Mouse (Mus musculus) adrenal gland, postnatal 4 days (tissue): Measurements from ENCODE around the gene Hao2. TPM values are rescaled to one million over a fixed set of nuclear protein-coding genes. Genes with fewer than 3 reads are reported as not detected.

ENCODE experiments used
- DNase-seq, 2 experiments: peaks; one replicate each; pipeline ENCODE4 v3.0.0; 2021 to 2022; ENCODE audit warnings: low spot score in 2 of 2, mixed read lengths in 2 of 2
- total RNA-seq, 2 experiments: library from RNA; stranded (reverse); gene quantifications; 2 replicates each; pipeline ENCODE4 v1.2.3; 2021

Gene Hao2
- total RNA-seq, 2 experiments from 2014 or later: 93.8 to 102 TPM

- DNase-seq: no peak
Observed at GRCm38 (mm10) chr3:98859576-98859975, 33.5 kb downstream of the Hao2 start, which contains the start of gene Hsd3b1. TSS of gene Hsd3b1 (minus strand) at chr3:98859794.

DNA sequence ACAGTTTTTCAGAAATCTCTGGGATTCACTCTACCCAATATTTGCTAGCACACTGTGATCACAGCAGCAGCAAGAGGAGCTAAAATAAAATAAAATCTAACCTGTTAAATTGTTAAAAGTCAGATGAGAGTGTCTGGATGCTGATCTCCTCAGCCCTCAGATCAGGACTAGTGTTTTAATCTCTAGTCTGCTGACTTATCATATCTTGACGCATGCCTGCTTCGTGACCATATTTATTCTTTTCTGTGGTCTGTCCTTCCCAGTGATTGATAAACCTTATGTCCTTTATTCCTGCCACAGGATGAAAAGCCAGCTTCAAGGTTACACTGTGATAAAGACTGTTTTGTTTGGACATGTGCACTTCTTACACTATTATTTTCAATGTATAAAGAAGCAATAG, 35.0 kb downstream of the Hao2 start:
- no peak for DNase-seq

DNA sequence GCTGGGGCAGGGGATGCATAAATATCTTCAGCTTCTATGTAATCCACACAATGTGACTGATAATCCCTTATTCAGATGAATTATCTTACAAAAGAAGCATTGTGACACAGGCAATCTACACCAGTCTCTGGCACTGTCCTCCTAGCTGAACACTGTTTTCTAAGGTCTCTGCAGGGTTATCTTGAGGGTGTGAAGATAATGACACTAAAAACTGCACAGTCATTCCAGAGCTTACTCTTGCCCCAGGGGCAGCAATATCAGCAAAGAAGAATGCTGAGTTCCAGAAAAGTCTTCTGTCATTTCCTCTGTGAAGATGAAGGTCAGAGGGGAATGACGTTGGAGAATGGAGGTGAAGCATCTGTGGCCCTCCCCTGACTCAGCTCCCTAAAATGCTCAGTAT, 36.1 kb downstream of the Hao2 start:
- DNase-seq: no peak

- no peak for DNase-seq
Observed at GRCm38 (mm10) chr3:98855160-98855559, 37.9 kb downstream of the Hao2 start.

DNA sequence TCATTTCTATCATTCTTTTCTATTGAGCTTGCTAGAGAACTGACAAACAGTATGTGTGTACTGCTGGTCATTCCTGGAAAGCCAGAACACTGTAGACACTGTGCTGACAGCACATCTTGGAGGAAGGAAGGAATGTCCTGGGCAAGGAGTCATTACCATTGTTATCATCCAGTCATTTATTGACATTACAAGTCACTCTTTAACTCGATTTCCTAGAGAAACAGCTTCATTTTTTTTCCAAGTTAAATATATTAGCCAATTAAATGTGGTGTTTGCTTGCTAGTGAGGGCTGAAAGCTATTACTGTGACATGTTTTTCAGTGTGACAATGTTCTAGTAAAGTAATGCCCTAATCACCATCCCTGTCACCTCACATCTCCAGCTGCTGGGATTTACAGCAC, 39.4 kb downstream of the Hao2 start:
- DNase-seq: no peak

DNA sequence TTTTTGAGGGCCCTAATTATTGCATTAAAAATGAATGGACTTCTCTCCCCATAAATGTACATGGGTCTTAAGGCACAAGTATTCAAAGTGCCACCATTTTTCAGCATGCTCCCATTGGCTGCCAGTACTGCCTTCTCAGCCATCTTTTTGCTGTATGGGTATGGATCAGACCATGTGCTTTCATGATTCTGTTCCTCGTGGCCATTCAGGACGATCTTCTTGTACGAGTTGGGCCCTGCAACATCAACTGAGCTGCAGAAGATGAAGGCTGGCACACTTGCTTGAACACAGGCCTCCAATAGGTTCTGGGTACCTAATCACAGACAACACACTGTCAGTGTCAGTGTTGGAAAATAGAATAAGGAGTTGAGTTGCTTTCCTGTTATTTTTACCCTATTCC, 40.0 kb downstream of the Hao2 start:
- DNase-seq: no peak

GRCm38 (mm10) chr3:98852631-98853030, 40.4 kb downstream of the Hao2 start:
- DNase-seq: no peak

GRCm38 (mm10) chr3:98851853-98852252, 41.2 kb downstream of the Hao2 start:
- no peak for DNase-seq

DNA sequence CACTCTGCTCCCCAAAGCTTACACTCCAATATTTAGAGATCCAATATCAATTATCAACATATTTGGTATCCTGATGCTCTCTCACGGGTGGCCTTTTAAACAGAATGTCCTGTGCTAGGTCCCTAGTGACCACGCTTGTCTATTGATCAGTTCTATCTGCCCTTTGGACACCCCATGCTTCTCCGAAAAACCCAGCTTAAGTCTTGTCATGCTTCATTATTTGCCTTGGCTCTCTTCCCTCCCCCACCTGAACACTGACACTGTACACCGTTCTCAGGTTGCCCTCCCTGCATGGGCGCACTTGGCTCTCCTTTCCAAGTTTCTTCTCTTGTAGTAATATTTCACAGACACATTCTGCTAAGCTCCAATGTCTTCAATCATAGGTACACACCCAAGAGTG, 42.8 kb downstream of the Hao2 start:
- DNase-seq: no peak

- no peak for DNase-seq
Observed at GRCm38 (mm10) chr3:98848898-98849297, 44.1 kb downstream of the Hao2 start.

Other genes with a start within 250 kb of the Hao2 start
- 1 to 10 TPM; 1.0 TPM for gene Hsd3b2, start 168.7 kb downstream of the Hao2 start, total RNA-seq
- gene Hsd3b3, start 130.1 kb downstream of the Hao2 start, total RNA-seq: 10 to 100 TPM in 1 of 2 experiments, 1 to 10 TPM in 1; 1.2 to 15.3 TPM
- 10 to 100 TPM; 44.4 to 46.4 TPM for gene Hsd3b6, start 78.8 kb downstream of the Hao2 start, total RNA-seq
- gene Hsd3b1, start 33.4 kb downstream of the Hao2 start, total RNA-seq: 1,000 to 10,000 TPM; 6,200 to 6,989 TPM
- gene Wars2, start 247.8 kb upstream of the Hao2 start, total RNA-seq: 10 to 100 TPM; 12.9 to 15.3 TPM